In genomic region chr13:5864265-5865097, GRCm38 (mm10) we compare ENCODE assay signal across 8 mouse cellular contexts. TPM values are rescaled to one million over a fixed set of nuclear protein-coding genes. Genes with fewer than 3 reads are reported as not detected.
A peak's percentile ranks its signal among the peaks of the same experiment; 100 is the strongest.
DNase-seq lines count a peak whose midpoint lies in the region; ATAC-seq and TF ChIP-seq lines count a peak whose summit lies in the region.

No protein-coding gene starts in this region.

- ATAC-seq in heart, embryonic 12.5 days (ENCODE audit: insufficient number of reproducible peaks, low FRiP score) = no peak
- no peak for ATAC-seq in liver, embryonic 13.5 days (ENCODE audit: low read depth)
- ATAC-seq in neutrophil, adult 5-6 weeks (ENCODE audit: extremely low read depth, insufficient number of reproducible peaks, low FRiP score, poor library complexity, severe bottlenecking) = peak; percentile 26; the same call in 1 of the 2 replicates

- H3K9ac ChIP-seq in heart, embryonic 12.5 days = peak overlapping the region; percentile 75
- H3K9ac ChIP-seq in liver, embryonic 13.5 days = peak overlapping the region; percentile 63

- no peaks in the 10 kb centered on the region for H3K27me3 ChIP-seq in heart, embryonic 12.5 days (replicated peaks)
- H3K27me3 ChIP-seq in liver, embryonic 13.5 days = no peaks in the 10 kb centered on the region

- H3K4me3 ChIP-seq in bone marrow, adult 2 months (replicated peaks; ENCODE audit: control insufficient read depth, low read depth, low read length) = peak overlapping the region; percentile 68
- H3K4me3 ChIP-seq in heart, embryonic 12.5 days = peak overlapping the region; percentile 69
- H3K4me3 ChIP-seq in liver, embryonic 13.5 days (replicated peaks) = peak overlapping the region; percentile 44

- H3K4me1 ChIP-seq in bone marrow, adult 2 months (ENCODE audit: control insufficient read depth, insufficient read depth, low read length) = peaks cover 4% of the 10 kb centered on the region; the same call in 1 of the 2 replicates
- H3K4me1 ChIP-seq in heart, embryonic 12.5 days (replicated peaks) = peaks cover 38% of the 10 kb centered on the region
- H3K4me1 ChIP-seq in liver, embryonic 13.5 days (replicated peaks) = peaks cover 30% of the 10 kb centered on the region

- TF ChIP-seq POLR2A in bone marrow, adult 2 months (IDR thresholded peaks at IDR 0.05; ENCODE audit: borderline replicate concordance, control insufficient read depth, low read depth, low read length) = no peak

- TF ChIP-seq CTCF in bone marrow, adult 2 months (IDR thresholded peaks at IDR 0.05; ENCODE audit: control insufficient read depth, insufficient read depth, low read length) = no peak

- peaks cover 45% of the 10 kb centered on the region for H3K36me3 ChIP-seq in heart, embryonic 12.5 days
- peaks cover 39% of the 10 kb centered on the region for H3K36me3 ChIP-seq in liver, embryonic 13.5 days

- H3K27ac ChIP-seq in bone marrow, adult 2 months (ENCODE audit: control insufficient read depth, insufficient read depth, low read depth, low read length, poor library complexity) = peak overlapping the region; percentile 35; the same call in 1 of the 2 replicates
- H3K27ac ChIP-seq in heart, embryonic 12.5 days (ENCODE audit: poor library complexity, severe bottlenecking) = peak overlapping the region; percentile 93
- peak overlapping the region; percentile 32; the same call in 1 of the 2 replicates for H3K27ac ChIP-seq in liver, embryonic 13.5 days

- intact Hi-C loops in left cerebral cortex, postnatal 25 days (cut with DNase I) = loop anchor here (5.0 to 10.0 kb wide), 7 partner anchors 137 to 1092 kb away; no protein-coding TSS in a partner anchor
- intact Hi-C loops in left cerebral cortex, postnatal 14 days (cut with DNase I) = loop anchor here (5.0 to 10.0 kb wide), 5 partner anchors 313 to 1092 kb away; no protein-coding TSS in a partner anchor

- H3K9me3 ChIP-seq in heart, embryonic 12.5 days (replicated peaks) = no peaks in the 10 kb centered on the region
- H3K9me3 ChIP-seq in liver, embryonic 13.5 days (replicated peaks) = no peaks in the 10 kb centered on the region

- peak; percentile 11 to 45 for DNase-seq in left cerebral cortex, postnatal 25 days (ENCODE audit: low spot score in 2 of 2)
- DNase-seq in left cerebral cortex, postnatal 14 days (ENCODE audit: low spot score in 2 of 2) = no peak
- DNase-seq in liver, embryonic 13.5 days = no peak
- DNase-seq in adrenal gland, postnatal 10 days = no peak
- no peak for DNase-seq in adrenal gland, adult 18-20 months (ENCODE audit: low spot score in 2 of 2)

- WGBS in bone marrow, adult 2 months = 2% methylated on average over 10 of the region's 10 CpGs
- 21% methylated on average over 10 of the region's 10 CpGs for WGBS in heart, embryonic 12.5 days
- WGBS in liver, embryonic 13.5 days (ENCODE audit: insufficient replicate concordance) = 16% methylated on average over 10 of the region's 10 CpGs

- peak overlapping the region; percentile 85 for H3K4me2 ChIP-seq in heart, embryonic 12.5 days
- peak overlapping the region; percentile 71 for H3K4me2 ChIP-seq in liver, embryonic 13.5 days

RNA-seq across cellular contexts. Expression of gene Klf6, which starts 3.2 kb away (rescaled TPM):
- 10 to 100 TPM; 54.5 to 58.2 TPM for total RNA-seq in left cerebral cortex, postnatal 25 days (2021)
- total RNA-seq in left cerebral cortex, postnatal 14 days (2021) = 10 to 100 TPM; 57.7 to 59.7 TPM
- 14.2 and 32.9 TPM in 2 replicates for polyA plus RNA-seq in bone marrow, adult 2 months (2011; ENCODE audit: insufficient read depth, insufficient read length, low replicate concordance, missing spikeins)
- 69.6 and 74.5 TPM in 2 replicates for polyA plus RNA-seq in heart, embryonic 12.5 days (2016; fragmentation: Nextera tagmentation; extraction: Ambion mirVana)
- polyA plus RNA-seq in liver, embryonic 13.5 days (2015; fragmentation: Nextera tagmentation; extraction: Ambion mirVana) = 20.8 and 23.0 TPM in 2 replicates
- 607 and 625 TPM in 2 replicates for total RNA-seq in neutrophil, adult 5-6 weeks (2017)
- 10 to 100 TPM; 37.9 to 59.0 TPM for total RNA-seq in adrenal gland, postnatal 10 days (2021)
- total RNA-seq in adrenal gland, adult 18-20 months (2021) = 10 to 100 TPM; 42.6 to 57.3 TPM

Comparison
In these comparisons a context has a peak if more than half of its experiments do, and no peak if none do; other contexts are left out.
1. DNase-seq: peak in left cerebral cortex, postnatal 25 days (2 of 2); none in left cerebral cortex, postnatal 14 days (0 of 2), liver, embryonic 13.5 days (single experiment), adrenal gland, postnatal 10 days (single experiment) and adrenal gland, adult 18-20 months (0 of 2).
2. H3K27ac ChIP-seq: peak in every context shown above with its lines; median percentile 93 in heart, embryonic 12.5 days; 35 in bone marrow, adult 2 months; 32 in liver, embryonic 13.5 days.
3. RNA of gene Klf6, which starts 3.2 kb away (total RNA-seq): 607 to 625 TPM in neutrophil, adult 5-6 weeks; 57.7 to 59.7 TPM in left cerebral cortex, postnatal 14 days, 37.9 to 59.0 TPM in adrenal gland, postnatal 10 days, 54.5 to 58.2 TPM in left cerebral cortex, postnatal 25 days and 42.6 to 57.3 TPM in adrenal gland, adult 18-20 months; every median in the first group is over 10 times any median in the second.
4. Peak in every context shown above with its lines, with median percentiles within 50 percentile points of each other: H3K4me3 ChIP-seq.